Mouse (Mus musculus) forebrain, embryonic 13.5 days (tissue): ENCODE measurements around the gene Tubb4a. TPM values are rescaled to one million over a fixed set of nuclear protein-coding genes. Genes with fewer than 3 reads are reported as not detected.
"Not testable (repeated sequence)": the region's sequence is repeated elsewhere in the genome, so short reads cannot be mapped to it uniquely, and the experiment has no call there.

Experiments used
- ATAC-seq: fragments of 200-750 bp; cut with Nextera tagmentation; 2 replicates; pipeline ENCODE4 v1.8.0; 2017
- H3K27ac ChIP-seq: fragments of 300-500 bp; sonication (generic); 2 replicates; pipeline ENCODE4 v1.5.1; 2015; ENCODE audit warnings: inconsistent platforms, mild to moderate bottlenecking, moderate library complexity
- H3K27me3 ChIP-seq: fragments of 300-500 bp; sonication (generic); 2 replicates; pipeline ENCODE4 v1.6.1; 2015; ENCODE audit warnings: mild to moderate bottlenecking, inconsistent platforms
- H3K36me3 ChIP-seq: fragments of 300-500 bp; sonication (generic); 2 replicates; pipeline ENCODE4 v1.6.1; 2015; ENCODE audit warnings: mild to moderate bottlenecking, inconsistent platforms; ENCODE audit not compliant: poor library complexity, severe bottlenecking
- H3K4me1 ChIP-seq: fragments of 300-500 bp; sonication (generic); 2 replicates; pipeline ENCODE4 v1.6.1; 2015; ENCODE audit warnings: inconsistent platforms
- H3K4me2 ChIP-seq: fragments of 300-500 bp; sonication (generic); 2 replicates; pipeline ENCODE4 v1.6.1; 2015; ENCODE audit warnings: inconsistent platforms, mild to moderate bottlenecking, moderate library complexity
- H3K4me3 ChIP-seq: fragments of 300-500 bp; sonication (generic); 2 replicates; pipeline ENCODE4 v1.5.1; 2015; ENCODE audit warnings: mild to moderate bottlenecking, inconsistent platforms
- H3K9ac ChIP-seq: fragments of 300-500 bp; sonication (generic); 2 replicates; pipeline ENCODE4 v1.6.1; 2015; ENCODE audit warnings: mild to moderate bottlenecking, inconsistent platforms
- H3K9me3 ChIP-seq: fragments of 300-500 bp; sonication (generic); replicated peaks from 2 replicates; pipeline ENCODE4 v1.6.1; 2016; ENCODE audit warnings: inconsistent platforms
- WGBS: fragments of 180-500 bp; shearing (Covaris S2); methylation state at CpG from one replicate; pipeline ENCODE4 v1.1.7; 2015; 5-methylcytosine and 5-hydroxymethylcytosine counted together
- polyA plus RNA-seq: library from polyadenylated mRNA; unstranded; fragments of >200 nt; fragmentation: Nextera tagmentation; extraction: Ambion mirVana; gene quantifications from 2 replicates; pipeline ENCODE4 v1.2.1, GENCODE M21; 2015

Tubb4a gene
- 148 and 161 TPM in 2 replicates for polyA plus RNA-seq

DNA sequence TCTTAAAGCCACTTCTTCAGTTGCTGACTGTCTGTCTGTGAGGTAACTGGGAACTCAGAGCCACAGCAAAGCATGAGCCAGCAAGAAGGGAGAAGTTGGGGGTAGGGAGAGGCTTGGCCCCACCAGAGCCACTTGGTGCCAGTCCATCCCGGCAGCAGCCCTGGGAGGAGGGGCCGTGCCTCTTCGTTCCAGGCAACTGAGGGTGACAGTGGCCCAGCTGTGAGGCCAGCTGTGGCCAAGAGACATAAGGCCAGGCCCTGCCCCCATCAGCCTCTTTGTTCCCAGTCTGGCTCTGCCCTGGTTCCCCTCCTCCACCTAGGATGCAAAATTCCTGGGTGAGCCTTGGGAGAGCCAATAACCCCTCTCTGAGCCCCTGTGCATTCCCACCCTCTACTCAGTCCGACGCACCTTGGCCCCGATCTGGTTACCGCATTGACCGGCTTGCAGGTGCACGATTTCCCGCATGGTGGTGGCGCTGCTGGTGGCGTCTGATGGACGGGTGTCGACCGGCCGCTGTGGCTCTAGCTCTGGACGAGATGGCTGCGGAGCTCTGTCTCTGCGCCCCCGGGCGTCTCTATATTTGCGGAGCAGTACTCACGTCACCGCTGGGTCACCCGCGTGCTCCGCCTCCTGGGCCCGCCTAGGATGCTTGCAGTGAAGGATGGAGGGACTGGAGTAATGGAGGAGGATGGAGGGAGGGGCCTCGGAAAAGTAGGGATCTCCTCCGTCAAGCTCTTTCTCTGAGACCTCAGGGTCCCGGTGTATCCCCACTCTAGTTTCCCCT is at the start of gene Tubb4a:
Gene Tubb4a, minus strand, starts transcription at position 734 of the 784 bp plus-strand sequence.
- Histone ChIP-seq H3K4me1 (peaks cover 18% of the 10 kb centered on the region), H3K27ac (peak within 1 kb of the TSS; percentile 44; the same call in 1 of the 2 replicates), H3K4me2 (peak within 1 kb of the TSS; percentile 69), H3K36me3 (peaks cover 24% of the 10 kb centered on the region), H3K9me3 (no peaks in the 10 kb centered on the region), H3K27me3 (0 out of 2 replicates have a peak, but pooled peaks cover 3% of the 10 kb centered on the region), H3K4me3 (peak within 1 kb of the TSS; percentile 53), H3K9ac (peak within 1 kb of the TSS; percentile 79)
- 1% methylated on average over 31 of the region's 31 CpGs for WGBS
- peak; percentile 97 for ATAC-seq

DNA sequence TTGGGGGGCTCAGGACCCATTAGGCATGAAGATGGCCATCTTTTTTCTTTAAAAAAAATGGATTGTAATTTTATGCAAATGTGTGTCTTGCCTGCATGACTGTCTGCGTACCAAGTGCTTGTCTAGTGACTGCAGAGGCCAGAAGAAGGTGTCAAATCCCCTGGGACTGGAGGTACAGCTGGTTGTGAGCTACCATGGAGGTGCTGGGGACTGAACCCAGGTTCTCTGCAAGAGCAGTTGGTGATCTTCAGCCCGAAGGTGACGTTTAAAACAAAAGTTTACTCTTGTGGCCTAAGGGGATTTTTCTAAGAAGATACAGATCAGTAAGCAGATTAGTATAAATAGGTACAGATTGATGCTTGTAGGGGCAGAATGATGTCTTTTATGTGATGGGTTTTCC is 48.1 kb upstream of the Tubb4a start:
- WGBS, result 82% methylated on average over 3 of the region's 3 CpGs
- Histone ChIP-seq H3K9ac (no peak overlapping the region), H3K9me3 (no peaks in the 10 kb centered on the region), H3K4me1 (no peaks in the 10 kb centered on the region), H3K4me2 (no peak overlapping the region), H3K27me3 (no peaks in the 10 kb centered on the region), H3K27ac (no peak overlapping the region), H3K36me3 (no peaks in the 10 kb centered on the region), H3K4me3 (no peak overlapping the region)
- ATAC-seq, result no peak

DNA sequence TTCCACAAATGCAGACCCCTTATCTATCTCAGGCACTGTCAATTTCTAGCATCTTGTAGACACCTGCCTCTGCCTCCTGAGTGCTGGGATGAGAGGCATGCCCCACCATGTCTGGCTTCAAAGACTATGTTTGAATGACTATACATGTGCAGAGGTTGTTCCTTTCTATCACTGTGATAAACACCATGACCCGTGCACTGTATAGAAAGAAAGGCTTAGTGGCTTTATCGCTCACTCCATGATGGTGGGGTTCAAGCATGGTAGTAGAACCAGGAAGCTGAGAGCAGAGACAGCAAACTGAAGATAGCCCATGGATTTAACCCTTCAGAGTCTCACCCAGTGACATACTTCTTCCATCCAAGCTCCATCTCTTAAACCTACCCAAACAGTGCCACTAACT is 47.1 kb upstream of the Tubb4a start:
- H3K36me3 ChIP-seq, result no peaks in the 10 kb centered on the region
- H3K27ac ChIP-seq, result no peak overlapping the region
- no peaks in the 10 kb centered on the region for H3K9me3 ChIP-seq
- ATAC-seq, result no peak
- H3K4me3 ChIP-seq, result no peak overlapping the region
- WGBS, result 85% methylated on average over 2 of the region's 2 CpGs
- no peaks in the 10 kb centered on the region for H3K4me1 ChIP-seq
- H3K4me2 ChIP-seq, result no peak overlapping the region
- no peak overlapping the region for H3K9ac ChIP-seq
- H3K27me3 ChIP-seq, result no peaks in the 10 kb centered on the region

DNA sequence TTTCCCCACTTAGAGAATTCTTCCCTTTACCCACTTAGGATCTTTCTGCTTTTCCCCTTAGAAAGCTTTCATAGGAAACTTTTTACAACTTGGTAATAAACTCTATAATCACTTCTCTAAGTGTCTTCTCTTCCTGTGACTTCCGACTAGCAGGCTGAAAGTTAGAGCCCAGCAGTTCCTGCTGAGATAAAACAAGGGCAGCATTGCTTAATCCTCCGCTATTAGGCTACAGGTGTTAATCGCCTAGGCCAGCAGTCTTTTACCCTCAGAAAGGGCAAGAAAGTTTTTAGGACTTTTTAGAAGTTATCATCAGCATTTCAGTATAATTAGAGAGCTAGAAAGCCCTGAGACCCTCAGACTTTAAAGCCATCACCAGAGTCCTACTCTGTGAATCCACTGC is 46.4 kb upstream of the Tubb4a start:
- not testable (repeated sequence) for H3K27ac ChIP-seq, H3K27me3 ChIP-seq, H3K9me3 ChIP-seq, H3K4me3 ChIP-seq, ATAC-seq, H3K9ac ChIP-seq, H3K36me3 ChIP-seq, H3K4me2 ChIP-seq, H3K4me1 ChIP-seq
- 29% methylated on average over 3 of the region's 3 CpGs for WGBS

GRCm38 (mm10) chr17:57131793-57132192 is 44.2 kb upstream of the Tubb4a start:
- ATAC-seq, result no peak

DNA sequence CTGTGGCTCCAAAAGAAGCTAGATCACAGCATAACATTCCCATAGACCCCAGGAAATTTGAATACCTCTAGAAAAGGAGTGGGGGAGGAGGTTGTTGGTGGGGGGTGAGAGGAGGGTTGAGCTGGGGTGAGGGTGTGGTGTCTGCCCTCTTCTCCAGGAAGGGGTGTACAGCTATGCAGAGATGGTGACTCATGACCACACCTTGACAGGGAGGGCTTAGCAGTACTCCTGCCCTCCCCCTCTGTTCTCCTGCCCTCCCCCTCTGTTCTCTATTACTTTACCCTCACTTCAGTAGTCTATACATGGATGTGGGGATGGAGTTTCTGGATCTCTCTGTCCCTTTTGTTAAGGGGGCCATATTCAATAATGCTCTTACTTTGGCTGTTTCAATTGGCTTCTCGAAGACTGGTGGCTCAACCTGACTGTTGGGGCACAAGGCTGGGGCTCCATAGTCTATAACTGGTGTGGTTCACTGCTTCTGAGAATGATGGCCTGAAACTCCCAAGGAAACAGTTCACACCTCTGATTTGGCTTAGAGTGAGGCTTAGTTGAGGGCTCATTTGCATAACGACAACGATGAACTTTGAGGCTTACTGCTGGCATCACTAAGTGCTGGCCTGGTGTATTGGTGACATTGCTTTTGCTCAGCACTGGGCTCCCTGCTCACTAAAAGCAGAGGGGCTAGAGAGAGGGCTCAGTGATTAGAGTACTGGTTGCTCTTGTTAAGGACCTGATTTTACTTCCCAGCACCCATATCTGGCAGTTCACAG is 38.5 kb upstream of the Tubb4a start:
- 56% methylated on average over 3 of the region's 3 CpGs for WGBS
- H3K27me3 ChIP-seq, result no peaks in the 10 kb centered on the region
- no peak overlapping the region for H3K4me3 ChIP-seq
- H3K9me3 ChIP-seq, result no peaks in the 10 kb centered on the region
- no peak overlapping the region for H3K4me2 ChIP-seq
- no peak overlapping the region for H3K27ac ChIP-seq
- no peaks in the 10 kb centered on the region for H3K36me3 ChIP-seq
- no peak for ATAC-seq
- no peak overlapping the region for H3K9ac ChIP-seq
- no peaks in the 10 kb centered on the region for H3K4me1 ChIP-seq

More at GRCm38 (mm10) chr17:57131793-57132192, 44.2 kb upstream of the Tubb4a start:
- 84% methylated on average over 1 of the region's 1 CpGs for WGBS
- no peak overlapping the region for H3K27ac ChIP-seq
- H3K27me3 ChIP-seq, result no peaks in the 10 kb centered on the region
- no peaks in the 10 kb centered on the region for H3K9me3 ChIP-seq
- H3K9ac ChIP-seq, result no peak overlapping the region
- no peaks in the 10 kb centered on the region for H3K4me1 ChIP-seq
- H3K4me3 ChIP-seq, result no peak overlapping the region
- H3K4me2 ChIP-seq, result no peak overlapping the region
- H3K36me3 ChIP-seq, result no peaks in the 10 kb centered on the region

DNA sequence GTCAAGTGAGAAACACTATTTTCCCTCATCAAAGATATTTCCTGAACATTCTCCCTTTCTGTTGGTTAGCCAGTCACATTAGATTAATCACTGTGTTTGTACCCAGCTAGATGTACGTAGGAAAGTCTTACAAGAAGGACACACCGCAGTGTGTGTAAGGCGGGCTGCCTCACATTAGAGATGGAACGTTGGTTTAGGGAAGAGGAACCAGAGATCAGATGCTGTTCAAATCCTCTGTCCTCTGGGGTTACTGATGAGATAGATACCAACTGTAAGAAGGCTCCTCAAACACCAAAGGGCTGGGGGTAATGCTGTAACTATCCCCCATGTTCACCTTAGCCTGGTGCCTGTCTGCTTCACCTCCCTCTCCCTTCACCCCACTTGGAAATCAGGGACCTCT is 37.2 kb upstream of the Tubb4a start:
- Histone ChIP-seq H3K4me2 (no peak overlapping the region), H3K9ac (no peak overlapping the region), H3K27me3 (no peaks in the 10 kb centered on the region), H3K9me3 (no peaks in the 10 kb centered on the region), H3K36me3 (no peaks in the 10 kb centered on the region), H3K27ac (no peak overlapping the region), H3K4me3 (no peak overlapping the region), H3K4me1 (no peaks in the 10 kb centered on the region)
- ATAC-seq, result no peak
- 93% methylated on average over 4 of the region's 4 CpGs for WGBS

GRCm38 (mm10) chr17:57123192-57124118 is 35.9 kb upstream of the Tubb4a start:
- H3K27me3 ChIP-seq, result no peaks in the 10 kb centered on the region

GRCm38 (mm10) chr17:57121856-57122255 is 34.3 kb upstream of the Tubb4a start:
- H3K9me3 ChIP-seq, result no peaks in the 10 kb centered on the region
- H3K4me3 ChIP-seq, result no peak overlapping the region
- H3K4me1 ChIP-seq, result no peaks in the 10 kb centered on the region
- 94% methylated on average over 2 of the region's 2 CpGs for WGBS
- no peak overlapping the region for H3K9ac ChIP-seq
- no peaks in the 10 kb centered on the region for H3K36me3 ChIP-seq
- ATAC-seq, result no peak
- no peak overlapping the region for H3K27ac ChIP-seq
- H3K27me3 ChIP-seq, result peaks cover 3% of the 10 kb centered on the region; the same call in 1 of the 2 replicates
- H3K4me2 ChIP-seq, result no peak overlapping the region

More at GRCm38 (mm10) chr17:57123192-57124118, 35.9 kb upstream of the Tubb4a start:
- no peak overlapping the region for H3K27ac ChIP-seq
- H3K9ac ChIP-seq, result no peak overlapping the region
- no peak overlapping the region for H3K4me3 ChIP-seq
- no peaks in the 10 kb centered on the region for H3K9me3 ChIP-seq
- no peaks in the 10 kb centered on the region for H3K4me1 ChIP-seq
- ATAC-seq, result no peak
- H3K36me3 ChIP-seq, result no peaks in the 10 kb centered on the region
- no peak overlapping the region for H3K4me2 ChIP-seq
- 90% methylated on average over 11 of the region's 11 CpGs for WGBS

GRCm38 (mm10) chr17:57118524-57119349 is 31.2 kb upstream of the Tubb4a start:
- H3K27me3 ChIP-seq, result peaks cover 4% of the 10 kb centered on the region; the same call in 1 of the 2 replicates
- H3K4me2 ChIP-seq, result peak overlapping the region; percentile 22
- no peak overlapping the region for H3K9ac ChIP-seq
- peak; percentile 77 for ATAC-seq
- H3K4me3 ChIP-seq, result no peak overlapping the region
- H3K36me3 ChIP-seq, result no peaks in the 10 kb centered on the region
- H3K4me1 ChIP-seq, result no peaks in the 10 kb centered on the region
- no peaks in the 10 kb centered on the region for H3K9me3 ChIP-seq
- no peak overlapping the region for H3K27ac ChIP-seq
- WGBS, result 2% methylated on average over 11 of the region's 11 CpGs

DNA sequence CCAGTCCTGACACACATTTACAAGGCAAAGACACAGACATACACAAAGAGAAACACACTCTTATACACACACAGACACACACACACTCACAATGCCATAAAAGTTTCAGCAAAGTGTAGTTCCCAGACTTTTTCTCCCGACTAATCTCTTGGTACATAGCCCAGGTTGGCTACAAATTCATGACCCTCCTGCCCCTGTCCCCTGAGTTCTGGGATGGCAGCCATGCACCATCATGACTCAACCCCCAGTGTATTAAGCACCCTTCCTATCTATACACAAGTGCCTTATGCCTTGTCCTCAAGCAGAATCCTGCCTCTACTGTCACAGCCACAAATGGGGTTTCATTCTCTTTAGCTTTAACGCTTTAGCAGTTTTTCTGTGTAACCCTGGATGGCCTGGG is 29.2 kb upstream of the Tubb4a start:
- peaks cover 4% of the 10 kb centered on the region; the same call in 1 of the 2 replicates for H3K27me3 ChIP-seq
- ATAC-seq, result no peak
- no peak overlapping the region for H3K9ac ChIP-seq
- H3K27ac ChIP-seq, result no peak overlapping the region
- no peaks in the 10 kb centered on the region for H3K9me3 ChIP-seq
- H3K4me1 ChIP-seq, result no peaks in the 10 kb centered on the region
- no peak overlapping the region for H3K4me2 ChIP-seq
- H3K36me3 ChIP-seq, result no peaks in the 10 kb centered on the region
- WGBS, result 83% methylated on average over 2 of the region's 2 CpGs
- no peak overlapping the region for H3K4me3 ChIP-seq
